Mouse (Mus musculus) bone marrow, adult 2 months (tissue): ENCODE results near the gene Zbtb9.
"Not testable (repeated sequence)": the region's sequence is repeated elsewhere in the genome, so short reads cannot be mapped to it uniquely, and the experiment has no call there.

Experiments
- CTCF ChIP-seq: fragments of 200-500 bp; IDR thresholded peaks from 2 replicates; pipeline ENCODE4 v1.5.1; 2011; ENCODE audit warnings: low read length, control low read depth; ENCODE audit not compliant: control insufficient read depth, insufficient read depth
- POLR2A ChIP-seq: fragments of 200-500 bp; IDR thresholded peaks from 2 replicates; pipeline ENCODE4 v1.6.1; 2011; ENCODE audit warnings: low read depth, mild to moderate bottlenecking, control low read depth, low read length, borderline replicate concordance; ENCODE audit not compliant: control insufficient read depth

GRCm38 (mm10) chr17:26977354-26977753 is 4.4 kb downstream of the Zbtb9 start:
- not testable (repeated sequence) for TF ChIP-seq CTCF, POLR2A
